8 mouse cellular contexts compared by ENCODE assay signal in genomic region chr9:110304969-110305651, GRCm38 (mm10). TPM values are rescaled to one million over a fixed set of nuclear protein-coding genes. Genes with fewer than 3 reads are reported as not detected.
DNase-seq lines count a peak whose midpoint lies in the region; ATAC-seq lines count a peak whose summit lies in the region.

Gene Elp6 (plus strand): TSS chr9:110305173.

- peak within 1 kb of the TSS; percentile 86 for H3K27ac ChIP-seq in hindbrain, embryonic 11.5 days (ENCODE audit: low read depth, low read length)

- H3K27me3 ChIP-seq in hindbrain, embryonic 11.5 days (ENCODE audit: control insufficient read depth, insufficient read depth, low read length) = no peaks in the 10 kb centered on the region

- peak; percentile 98 for ATAC-seq in hindbrain, embryonic 11.5 days (ENCODE audit: low FRiP score)

- no peaks in the 10 kb centered on the region for H3K36me3 ChIP-seq in hindbrain, embryonic 11.5 days (ENCODE audit: control insufficient read depth, insufficient read depth, low read length)

- no peaks in the 10 kb centered on the region for H3K4me1 ChIP-seq in hindbrain, embryonic 11.5 days (replicated peaks; ENCODE audit: control insufficient read depth, insufficient read depth, low read length)

- peak within 1 kb of the TSS; percentile 67 for H3K4me2 ChIP-seq in hindbrain, embryonic 11.5 days (replicated peaks; ENCODE audit: low read depth, low read length)

- peak within 1 kb of the TSS; percentile 76 for H3K9ac ChIP-seq in hindbrain, embryonic 11.5 days (ENCODE audit: low read depth, low read length)

- no peaks in the 10 kb centered on the region for H3K9me3 ChIP-seq in hindbrain, embryonic 11.5 days (ENCODE audit: control insufficient read depth, low read length)

- WGBS in hindbrain, embryonic 11.5 days = under 1% methylated on average over 46 of the region's 46 CpGs

- peak; percentile 94 for DNase-seq in MN1 (ENCODE audit: low spot score)
- DNase-seq in cerebellum, adult 9-10 months = peak; percentile 95
- peak; percentile 89 to 93 for DNase-seq in frontal cortex, adult 2 months (ENCODE audit: extremely low spot score in 1 of 2, low spot score in 1 of 2)
- peak; percentile 92 for DNase-seq in hindbrain, embryonic 11.5 days (ENCODE audit: low spot score)
- DNase-seq in layer of hippocampus, postnatal 10 days (ENCODE audit: low spot score in 2 of 2) = peak; percentile 90 to 91
- peak; percentile 93 for DNase-seq in lung, postnatal 10 days
- peak; percentile 87 for DNase-seq in ovary, postnatal 36 days (ENCODE audit: low spot score)
- DNase-seq in thymus, postnatal 25 days = peak; percentile 89

- peak within 1 kb of the TSS; percentile 48 for H3K4me3 ChIP-seq in hindbrain, embryonic 11.5 days (ENCODE audit: low read depth, low read length)

RNA-seq across cellular contexts. Expression of gene Elp6, which starts in this region (rescaled TPM):
- polyA plus RNA-seq in frontal cortex, adult 2 months (2012; rRNA removed) = 20.8 and 21.8 TPM in 2 replicates
- polyA plus RNA-seq in hindbrain, embryonic 11.5 days (2014; fragmentation: Nextera tagmentation; extraction: Ambion mirVana) = 35.1 and 41.9 TPM in 2 replicates
- total RNA-seq in layer of hippocampus, postnatal 10 days (2021) = 10 to 100 TPM; 11.9 to 14.1 TPM

Comparison
In these comparisons a context has a peak if more than half of its experiments do, and no peak if none do; other contexts are left out.
1. Peak in every context shown above with its lines: DNase-seq, ATAC-seq, H3K4me3 ChIP-seq and H3K27ac ChIP-seq.